Mouse (Mus musculus): ENCODE data around the gene Zfp341.

DNA sequence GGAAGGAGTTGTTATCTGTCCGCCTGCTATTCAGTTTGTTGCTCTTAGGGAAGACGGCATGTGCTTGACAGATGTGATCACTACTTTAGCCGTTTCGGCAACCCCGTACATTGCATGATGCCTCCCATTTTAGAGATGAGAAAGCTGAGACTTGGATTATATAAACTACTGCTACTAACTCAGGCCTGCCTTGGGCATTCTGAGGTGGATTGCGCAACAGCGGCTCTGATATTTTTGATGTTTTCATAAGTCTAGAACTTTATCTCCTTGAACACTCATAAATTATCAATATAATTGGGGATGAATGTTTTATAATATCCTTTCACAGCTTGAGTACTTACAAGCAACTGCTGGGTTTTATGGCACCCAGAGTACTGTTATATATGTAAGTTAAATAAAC is 55.6 kb downstream of the Zfp341 start:
- no peak for TF ChIP-seq CTCF (IDR thresholded peaks at IDR 0.05)
- no peak for TF ChIP-seq POLR2A (IDR thresholded peaks at IDR 0.05; ENCODE audit: insufficient read depth, low read depth, low read length)
- no peak for TF ChIP-seq EP300 (IDR thresholded peaks at IDR 0.05; ENCODE audit: insufficient read depth, low read depth, low read length)
